In genomic region chr5:45449831-45450716, GRCm38 (mm10) we compare ENCODE assay signal across 8 mouse cellular contexts. TPM values are rescaled to one million over a fixed set of nuclear protein-coding genes. Genes with fewer than 3 reads are reported as not detected.
DNase-seq lines count a peak whose midpoint lies in the region; ATAC-seq lines count a peak whose summit lies in the region.

TSS of gene Qdpr (minus strand) at chr5:45450236.

- peaks cover 7% of the 10 kb centered on the region; the same call in 1 of the 2 replicates for H3K27me3 ChIP-seq in heart, embryonic 13.5 days (replicated peaks)
- H3K27me3 ChIP-seq in liver, embryonic 12.5 days (replicated peaks) = 0 out of 2 replicates have a peak, but pooled peaks cover 5% of the 10 kb centered on the region
- H3K27me3 ChIP-seq in stomach, embryonic 15.5 days (replicated peaks) = no peaks in the 10 kb centered on the region

- peak; percentile 99 for ATAC-seq in heart, embryonic 13.5 days (ENCODE audit: extremely low read depth, insufficient number of reproducible peaks, low FRiP score, low TSS enrichment)
- peak; percentile 97 for ATAC-seq in liver, embryonic 12.5 days
- ATAC-seq in stomach, embryonic 15.5 days (ENCODE audit: insufficient read depth, low FRiP score, low read depth) = peak; percentile 99

- under 1% methylated on average over 70 of the region's 70 CpGs for WGBS in heart, embryonic 13.5 days
- 2% methylated on average over 70 of the region's 70 CpGs for WGBS in liver, embryonic 12.5 days (ENCODE audit: insufficient replicate concordance)
- WGBS in stomach, embryonic 15.5 days = under 1% methylated on average over 70 of the region's 70 CpGs

- peak within 1 kb of the TSS; percentile 80 for H3K9ac ChIP-seq in heart, embryonic 13.5 days
- H3K9ac ChIP-seq in liver, embryonic 12.5 days = peak within 1 kb of the TSS; percentile 73
- peak within 1 kb of the TSS; percentile 42 for H3K9ac ChIP-seq in stomach, embryonic 15.5 days

- H3K4me2 ChIP-seq in heart, embryonic 13.5 days = peak within 1 kb of the TSS; percentile 81
- H3K4me2 ChIP-seq in liver, embryonic 12.5 days = peak within 1 kb of the TSS; percentile 99
- peak within 1 kb of the TSS; percentile 95 for H3K4me2 ChIP-seq in stomach, embryonic 15.5 days

- no peaks in the 10 kb centered on the region for H3K9me3 ChIP-seq in heart, embryonic 13.5 days
- H3K9me3 ChIP-seq in liver, embryonic 12.5 days (replicated peaks) = no peaks in the 10 kb centered on the region
- no peaks in the 10 kb centered on the region for H3K9me3 ChIP-seq in stomach, embryonic 15.5 days

- peak within 1 kb of the TSS; percentile 40 for H3K27ac ChIP-seq in brown adipose tissue, adult 24 weeks (replicated peaks; ENCODE audit: low read depth, low read length)
- peak within 1 kb of the TSS; percentile 71 for H3K27ac ChIP-seq in heart, embryonic 13.5 days (replicated peaks)
- H3K27ac ChIP-seq in liver, embryonic 12.5 days = peak within 1 kb of the TSS; percentile 79
- peak within 1 kb of the TSS; percentile 76 for H3K27ac ChIP-seq in stomach, embryonic 15.5 days

- H3K4me3 ChIP-seq in brown adipose tissue, adult 24 weeks (ENCODE audit: insufficient read depth, low read depth, low read length) = peak within 1 kb of the TSS; percentile 66
- peak within 1 kb of the TSS; percentile 62 for H3K4me3 ChIP-seq in heart, embryonic 13.5 days
- peak within 1 kb of the TSS; percentile 71 for H3K4me3 ChIP-seq in liver, embryonic 12.5 days
- peak within 1 kb of the TSS; percentile 59 for H3K4me3 ChIP-seq in stomach, embryonic 15.5 days (replicated peaks)

- no peaks in the 10 kb centered on the region; the same call in 1 of the 2 replicates for H3K36me3 ChIP-seq in heart, embryonic 13.5 days
- peaks cover 7% of the 10 kb centered on the region for H3K36me3 ChIP-seq in liver, embryonic 12.5 days
- H3K36me3 ChIP-seq in stomach, embryonic 15.5 days = no peaks in the 10 kb centered on the region

- peaks cover 10% of the 10 kb centered on the region for H3K4me1 ChIP-seq in brown adipose tissue, adult 24 weeks (ENCODE audit: control insufficient read depth, insufficient read depth, insufficient read length, low read length)
- peaks cover 20% of the 10 kb centered on the region for H3K4me1 ChIP-seq in heart, embryonic 13.5 days
- peaks cover 25% of the 10 kb centered on the region for H3K4me1 ChIP-seq in liver, embryonic 12.5 days
- peaks cover 8% of the 10 kb centered on the region for H3K4me1 ChIP-seq in stomach, embryonic 15.5 days

- peak; percentile 100 for DNase-seq in CD4-positive, CD25-positive, alpha-beta regulatory T cell, adult 2 months (ENCODE audit: low read depth, low spot score)
- DNase-seq in fat pad, adult 2 months (ENCODE audit: extremely low read depth, low read depth, low spot score) = peak; percentile 92
- peak; percentile 99 for DNase-seq in kidney, postnatal 10 days
- DNase-seq in natural killer cell, adult 2 months (ENCODE audit: low spot score in 2 of 2) = peak; percentile 96 to 97

RNA-seq across cellular contexts. Expression of gene Qdpr, which starts in this region (rescaled TPM):
- 113 and 132 TPM in 2 replicates for polyA plus RNA-seq in brown adipose tissue, adult 24 weeks (2012; ENCODE audit: insufficient read depth, insufficient read length, missing spikeins)
- 87.2 and 98.7 TPM in 2 replicates for polyA plus RNA-seq in heart, embryonic 13.5 days (2015; fragmentation: Nextera tagmentation; extraction: Ambion mirVana)
- 74.1 and 77.6 TPM in 2 replicates for polyA plus RNA-seq in liver, embryonic 12.5 days (2016; fragmentation: Nextera tagmentation; extraction: Ambion mirVana)
- polyA plus RNA-seq in stomach, embryonic 15.5 days (2015; fragmentation: Nextera tagmentation; extraction: Ambion mirVana) = 132 and 158 TPM in 2 replicates

Comparison
In these comparisons a context has a peak if more than half of its experiments do, and no peak if none do; other contexts are left out.
1. Peak in every context shown above with its lines: DNase-seq, ATAC-seq, H3K4me3 ChIP-seq and H3K27ac ChIP-seq.